Mouse (Mus musculus) lung, embryonic 15.5 days (tissue): ENCODE results near the gene I0C0044D17Rik. TPM values are rescaled to one million over a fixed set of nuclear protein-coding genes. Genes with fewer than 3 reads are reported as not detected.
A peak's percentile ranks its signal among the peaks of the same experiment; 100 is the strongest.
"Not testable (repeated sequence)": the region's sequence is repeated elsewhere in the genome, so short reads cannot be mapped to it uniquely, and the experiment has no call there.

ENCODE experiments used
- ATAC-seq: fragments of 200-750 bp; cut with Nextera tagmentation; 2 replicates; pipeline ENCODE4 v1.8.0; 2017; ENCODE audit warnings: moderate number of reproducible peaks, borderline replicate concordance; ENCODE audit not compliant: low FRiP score, low TSS enrichment; ENCODE audit errors: extremely low read depth
- H3K27ac ChIP-seq: fragments of 300-500 bp; sonication (generic); 2 replicates; pipeline ENCODE4 v1.5.1; 2015; ENCODE audit warnings: moderate library complexity, mild to moderate bottlenecking, inconsistent platforms
- H3K27me3 ChIP-seq: fragments of 300-500 bp; sonication (generic); 2 replicates; pipeline ENCODE4 v1.6.1; 2015; ENCODE audit warnings: inconsistent platforms
- H3K36me3 ChIP-seq: fragments of 300-500 bp; sonication (generic); 2 replicates; pipeline ENCODE4 v1.6.1; 2015; ENCODE audit warnings: inconsistent platforms
- H3K4me1 ChIP-seq: fragments of 300-500 bp; sonication (generic); 2 replicates; pipeline ENCODE4 v1.6.1; 2015; ENCODE audit warnings: inconsistent platforms
- H3K4me2 ChIP-seq: fragments of 300-500 bp; sonication (generic); 2 replicates; pipeline ENCODE4 v1.6.1; 2015; ENCODE audit warnings: inconsistent platforms, mild to moderate bottlenecking, moderate library complexity
- H3K4me3 ChIP-seq: fragments of 300-500 bp; sonication (generic); 2 replicates; pipeline ENCODE4 v1.5.1; 2015; ENCODE audit warnings: mild to moderate bottlenecking, inconsistent platforms
- H3K9ac ChIP-seq: fragments of 300-500 bp; sonication (generic); 2 replicates; pipeline ENCODE4 v1.6.1; 2015; ENCODE audit warnings: inconsistent platforms
- H3K9me3 ChIP-seq: fragments of 300-500 bp; sonication (generic); 2 replicates; pipeline ENCODE4 v1.6.1; 2016; ENCODE audit warnings: inconsistent platforms
- WGBS: fragments of 180-500 bp; shearing (Covaris S2); methylation state at CpG from one replicate; pipeline ENCODE4 v1.1.7; 2015; 5-methylcytosine and 5-hydroxymethylcytosine counted together
- polyA plus RNA-seq: library from polyadenylated mRNA; unstranded; fragments of >200 nt; fragmentation: Nextera tagmentation; extraction: Ambion mirVana; gene quantifications from 2 replicates; pipeline ENCODE4 v1.2.1, GENCODE M21; 2015

The I0C0044D17Rik gene
- polyA plus RNA-seq: not detected in 2 replicates

DNA sequence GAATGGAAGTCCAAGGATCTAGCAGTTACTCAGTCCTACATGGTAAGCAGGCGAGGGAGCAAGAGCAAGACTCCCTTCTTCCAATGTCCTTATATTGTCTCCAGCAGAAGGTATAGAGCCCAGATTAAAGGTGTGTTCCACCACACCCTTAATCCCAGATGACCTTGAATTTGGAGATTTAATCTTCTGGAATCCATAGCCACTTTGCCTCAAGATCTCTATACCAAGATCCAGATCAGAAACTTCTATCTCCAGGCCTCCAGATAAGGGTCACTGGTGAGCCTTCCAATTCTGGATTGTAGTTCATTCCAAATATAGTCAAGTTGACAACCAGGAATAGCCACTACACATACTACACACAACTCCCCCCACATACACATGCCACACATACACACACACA is at the start of gene I0C0044D17Rik:
TSS of gene I0C0044D17Rik (minus strand) at position 101 of the 400 bp plus-strand sequence.
- not testable (repeated sequence) for H3K27ac ChIP-seq
- 94% methylated on average over 1 of the region's 1 CpGs for WGBS

DNA sequence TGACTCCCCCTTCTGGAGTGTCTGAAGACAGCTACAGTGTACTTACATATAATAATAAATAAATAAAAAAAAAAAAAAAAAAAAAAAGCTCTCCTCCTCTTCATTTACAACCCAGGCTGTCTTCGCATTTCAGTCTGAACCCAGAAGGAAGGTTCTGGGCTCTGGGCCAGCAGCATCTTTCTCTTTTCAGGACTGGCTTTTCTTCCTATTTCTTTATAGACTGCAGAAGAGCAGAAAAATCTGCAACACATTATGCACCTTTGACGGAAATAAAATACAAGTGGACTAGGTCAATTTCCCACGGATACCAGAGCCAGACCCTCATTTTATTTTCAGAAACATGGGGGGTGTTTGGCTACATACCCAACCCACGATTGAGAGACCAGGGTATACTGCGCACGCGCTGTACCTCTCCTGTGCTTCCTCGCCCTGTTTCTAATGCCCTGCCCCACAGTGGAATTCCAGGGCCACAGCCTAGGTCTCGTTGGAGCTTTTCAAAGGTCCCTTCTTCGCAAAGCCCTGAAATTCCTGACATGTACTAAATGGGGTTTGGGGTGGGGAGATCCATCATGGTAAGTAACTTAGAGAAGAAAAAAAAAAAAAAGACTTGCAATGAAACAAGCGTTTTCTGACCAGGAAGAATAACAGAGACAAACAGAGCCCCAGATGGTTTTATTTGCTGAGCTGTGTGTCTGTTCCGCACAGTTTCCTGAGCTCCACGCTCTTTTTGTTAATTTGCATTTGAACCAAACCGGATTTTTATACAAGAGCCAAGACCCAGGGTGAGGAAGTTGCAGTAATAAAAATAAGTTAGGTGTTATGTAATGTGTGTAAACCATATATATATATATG is 42.0 kb upstream of the I0C0044D17Rik start:
- 0 out of 2 replicates have a peak, but pooled peaks cover 3% of the 10 kb centered on the region for H3K4me1 ChIP-seq
- no peak overlapping the region for H3K9ac ChIP-seq
- H3K4me3 ChIP-seq: no peak overlapping the region
- no peak overlapping the region for H3K27ac ChIP-seq
- H3K27me3 ChIP-seq: no peaks in the 10 kb centered on the region
- H3K9me3 ChIP-seq: no peaks in the 10 kb centered on the region
- no peak for ATAC-seq
- no peaks in the 10 kb centered on the region for H3K36me3 ChIP-seq
- WGBS: 61% methylated on average over 14 of the region's 14 CpGs
- H3K4me2 ChIP-seq: no peak overlapping the region

More for the DNA sequence above, at the start of gene I0C0044D17Rik:
- not testable (repeated sequence) for ATAC-seq, H3K9ac ChIP-seq, H3K9me3 ChIP-seq, H3K27me3 ChIP-seq, H3K4me3 ChIP-seq, H3K36me3 ChIP-seq, H3K4me2 ChIP-seq
- peaks cover 18% of the 10 kb centered on the region; the same call in 1 of the 2 replicates for H3K4me1 ChIP-seq

DNA sequence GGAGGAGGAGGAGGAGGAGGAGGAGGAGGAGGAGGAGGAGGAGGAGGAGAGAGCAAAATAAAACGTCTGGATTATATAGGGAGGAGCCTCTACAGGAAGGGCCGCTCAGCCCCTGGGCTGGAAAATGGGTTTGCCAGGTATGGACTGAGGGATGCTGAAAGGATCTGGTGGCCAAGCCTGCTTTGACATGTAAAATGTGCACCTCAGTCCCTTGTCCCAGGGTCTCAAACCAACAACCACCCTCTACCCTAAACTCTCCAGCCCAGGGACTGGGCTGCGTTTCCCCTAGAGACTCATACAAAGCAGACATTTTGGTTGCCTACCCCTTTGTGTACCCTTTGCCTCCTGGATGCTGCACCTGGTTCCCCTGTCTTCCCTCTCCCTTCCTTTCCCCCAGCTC is 40.9 kb upstream of the I0C0044D17Rik start:
- no peak overlapping the region for H3K4me2 ChIP-seq
- 71% methylated on average over 3 of the region's 3 CpGs for WGBS
- H3K36me3 ChIP-seq: no peaks in the 10 kb centered on the region
- no peaks in the 10 kb centered on the region for H3K9me3 ChIP-seq
- no peak for ATAC-seq
- no peaks in the 10 kb centered on the region for H3K27me3 ChIP-seq
- 0 out of 2 replicates have a peak, but pooled peaks cover 3% of the 10 kb centered on the region for H3K4me1 ChIP-seq
- H3K27ac ChIP-seq: no peak overlapping the region
- H3K4me3 ChIP-seq: no peak overlapping the region
- no peak overlapping the region for H3K9ac ChIP-seq

DNA sequence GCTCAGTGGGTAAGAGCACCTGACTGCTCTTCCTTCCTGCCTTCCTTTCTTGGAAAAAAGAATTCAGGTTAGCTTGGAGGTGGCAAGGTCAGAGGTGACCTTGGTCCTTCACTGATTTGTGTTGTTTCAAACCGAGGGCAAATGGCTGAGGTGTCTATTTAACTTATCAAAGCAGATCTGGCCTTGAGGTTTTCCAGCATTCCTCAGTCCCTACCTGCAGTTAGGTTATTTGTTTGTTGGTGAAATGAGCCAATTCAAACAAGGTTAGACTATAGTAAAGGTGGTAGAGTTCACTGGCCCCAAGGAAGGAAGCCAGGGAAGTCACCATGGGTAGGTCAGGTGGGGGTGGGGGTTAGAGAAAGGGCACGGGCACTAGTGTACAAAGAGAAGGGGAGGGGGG is 40.5 kb upstream of the I0C0044D17Rik start:
- Histone ChIP-seq H3K27ac (no peak overlapping the region), H3K4me3 (no peak overlapping the region), H3K4me1 (0 out of 2 replicates have a peak, but pooled peaks cover 3% of the 10 kb centered on the region), H3K4me2 (no peak overlapping the region), H3K27me3 (no peaks in the 10 kb centered on the region), H3K36me3 (no peaks in the 10 kb centered on the region), H3K9ac (no peak overlapping the region), H3K9me3 (no peaks in the 10 kb centered on the region)
- no peak for ATAC-seq
- 28% methylated on average over 1 of the region's 2 CpGs for WGBS

DNA sequence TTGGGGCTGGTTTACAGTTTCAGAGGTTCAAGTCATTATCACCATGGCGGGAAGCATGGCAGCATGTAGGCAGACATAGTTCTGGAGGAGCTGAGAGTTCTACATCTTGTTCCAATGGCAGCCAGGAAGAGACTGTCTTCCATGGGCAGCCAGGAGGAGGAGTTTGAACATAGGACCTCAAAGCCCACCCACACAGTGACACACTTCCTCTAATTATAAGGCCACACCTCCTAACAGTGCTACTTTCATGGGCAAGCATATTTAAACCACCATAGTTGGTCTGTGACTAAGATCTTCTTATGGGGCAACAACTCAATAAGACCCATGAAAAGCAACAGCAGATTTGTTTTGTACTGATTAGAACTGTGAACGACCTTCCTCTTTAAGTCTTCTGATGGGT is 39.8 kb upstream of the I0C0044D17Rik start:
- Histone ChIP-seq H3K4me3 (no peak overlapping the region), H3K4me2 (no peak overlapping the region), H3K9ac (no peak overlapping the region), H3K27me3 (no peaks in the 10 kb centered on the region), H3K27ac (no peak overlapping the region), H3K36me3 (no peaks in the 10 kb centered on the region), H3K9me3 (no peaks in the 10 kb centered on the region), H3K4me1 (0 out of 2 replicates have a peak, but pooled peaks cover 6% of the 10 kb centered on the region)
- no peak for ATAC-seq
- 88% methylated on average over 2 of the region's 2 CpGs for WGBS

DNA sequence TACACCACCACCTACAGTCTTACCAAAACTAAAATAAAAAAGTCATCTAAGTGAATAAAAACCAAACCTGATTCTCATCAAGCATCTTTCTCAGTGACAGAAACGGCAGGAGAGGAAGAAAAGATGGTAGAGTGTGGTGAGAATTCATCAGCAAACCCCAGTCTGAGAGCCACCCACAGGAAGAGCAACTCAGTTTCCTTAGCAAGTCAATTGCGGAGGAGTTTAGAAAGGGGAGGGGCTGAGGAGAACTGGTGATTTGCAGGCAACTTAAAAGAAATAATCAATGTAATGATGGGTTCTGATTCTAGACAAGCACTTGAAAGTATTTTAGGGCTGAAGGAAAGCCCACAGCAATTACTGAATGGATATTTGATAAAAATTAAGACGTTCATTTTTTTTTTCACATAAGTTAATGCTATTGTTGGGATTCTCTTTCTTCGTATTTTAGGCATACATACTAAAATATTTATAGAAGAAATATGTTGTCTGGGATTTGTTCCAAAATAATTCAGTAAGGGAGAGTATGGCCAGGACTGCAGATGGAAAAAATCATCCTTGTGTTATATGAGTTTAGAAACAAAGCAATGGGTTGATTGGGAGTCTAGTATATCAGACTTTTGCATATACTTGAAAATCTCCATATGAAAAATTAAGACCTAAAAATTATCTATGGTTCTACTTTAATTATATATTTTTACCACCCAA is 34.7 kb upstream of the I0C0044D17Rik start:
- peak overlapping the region; percentile 41; the same call in 1 of the 2 replicates for H3K27ac ChIP-seq
- no peaks in the 10 kb centered on the region for H3K9me3 ChIP-seq
- no peak overlapping the region for H3K4me3 ChIP-seq
- H3K4me2 ChIP-seq: no peak overlapping the region
- 39% methylated on average over 4 of the region's 4 CpGs for WGBS
- no peaks in the 10 kb centered on the region for H3K36me3 ChIP-seq
- peaks cover 9% of the 10 kb centered on the region for H3K4me1 ChIP-seq
- ATAC-seq: no peak
- H3K9ac ChIP-seq: no peak overlapping the region
- no peaks in the 10 kb centered on the region for H3K27me3 ChIP-seq

DNA sequence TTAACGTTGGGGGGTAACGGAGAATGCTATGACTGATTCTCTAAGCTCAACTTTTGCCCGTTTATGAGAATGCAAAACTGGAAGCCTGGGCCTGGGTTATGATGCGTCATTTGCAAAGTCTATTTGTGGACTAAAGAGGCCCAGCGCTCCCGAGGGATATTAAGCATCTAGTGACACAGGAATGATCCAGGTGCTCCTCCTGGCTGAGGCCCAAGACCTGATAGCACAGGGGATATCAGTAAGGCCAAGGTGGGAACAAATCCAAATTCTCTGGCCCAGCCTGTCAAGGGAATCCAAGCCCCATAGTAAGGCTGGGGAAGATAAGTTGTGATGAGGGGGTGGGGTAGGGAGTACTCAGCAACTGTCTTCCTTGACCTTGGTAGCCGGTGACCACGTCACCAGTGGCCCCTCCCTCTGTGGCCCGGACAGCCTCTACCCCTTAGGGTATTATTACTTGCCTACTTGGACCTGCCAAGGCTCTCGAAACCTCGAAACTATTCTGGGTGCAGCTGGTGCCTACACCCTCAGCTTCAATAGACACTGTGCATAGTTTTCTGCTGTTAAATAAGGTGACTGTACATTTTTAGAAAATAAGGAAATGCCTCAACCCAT is 33.5 kb upstream of the I0C0044D17Rik start:
- no peak for ATAC-seq
- no peak overlapping the region for H3K4me2 ChIP-seq
- no peaks in the 10 kb centered on the region for H3K27me3 ChIP-seq
- H3K4me3 ChIP-seq: no peak overlapping the region
- WGBS: 58% methylated on average over 11 of the region's 11 CpGs
- peaks cover 9% of the 10 kb centered on the region for H3K4me1 ChIP-seq
- H3K9ac ChIP-seq: no peak overlapping the region
- no peaks in the 10 kb centered on the region for H3K9me3 ChIP-seq
- H3K27ac ChIP-seq: no peak overlapping the region
- H3K36me3 ChIP-seq: no peaks in the 10 kb centered on the region

DNA sequence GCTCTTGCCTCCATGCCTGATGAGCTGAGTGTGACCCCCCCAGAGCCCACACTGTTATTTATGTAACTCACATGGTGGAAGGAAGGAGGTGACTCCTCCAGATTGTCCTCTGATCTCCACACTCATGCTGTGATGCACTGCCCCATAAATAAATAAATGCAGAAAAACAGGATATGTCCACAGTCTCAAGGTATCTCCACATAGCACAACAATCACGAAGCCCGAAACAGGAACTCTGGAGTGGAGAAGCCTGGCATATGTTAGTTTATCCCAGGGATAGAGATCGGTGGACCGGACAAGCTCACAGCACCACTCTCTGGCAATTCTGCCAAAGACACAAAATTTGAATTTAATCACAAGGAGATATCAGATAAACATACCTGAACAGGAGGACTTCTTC is 30.3 kb upstream of the I0C0044D17Rik start:
- Histone ChIP-seq H3K4me3 (no peak overlapping the region), H3K4me2 (no peak overlapping the region), H3K27ac (no peak overlapping the region), H3K4me1 (peaks cover 8% of the 10 kb centered on the region), H3K9ac (no peak overlapping the region), H3K27me3 (no peaks in the 10 kb centered on the region), H3K36me3 (no peaks in the 10 kb centered on the region), H3K9me3 (no peaks in the 10 kb centered on the region)
- 49% methylated on average over 4 of the region's 4 CpGs for WGBS
- ATAC-seq: no peak

DNA sequence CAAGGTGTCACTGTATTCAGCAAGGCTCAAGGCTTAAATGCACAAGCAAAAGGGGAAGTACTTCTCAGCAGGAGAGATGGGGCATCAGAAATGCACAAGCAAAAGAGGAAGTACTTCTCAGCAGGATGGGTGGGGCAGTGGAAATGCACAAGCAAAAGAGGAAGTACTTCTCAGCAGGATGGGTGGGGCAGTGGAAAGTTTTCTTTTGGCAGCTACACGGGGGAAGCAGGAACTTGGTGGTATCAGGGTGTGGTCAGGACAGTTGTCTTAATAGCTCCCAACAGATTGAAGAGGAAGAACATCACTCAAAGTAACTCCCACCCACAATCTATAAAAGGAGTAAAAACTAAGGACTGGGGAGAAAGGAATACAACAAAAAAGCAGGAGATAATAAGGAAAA is 26.8 kb upstream of the I0C0044D17Rik start:
- ATAC-seq, H3K27me3 ChIP-seq, H3K4me2 ChIP-seq, H3K9ac ChIP-seq, H3K27ac ChIP-seq, H3K36me3 ChIP-seq, H3K4me3 ChIP-seq, H3K9me3 ChIP-seq, H3K4me1 ChIP-seq: not testable (repeated sequence)
- WGBS: 63% methylated on average over 1 of the region's 1 CpGs

DNA sequence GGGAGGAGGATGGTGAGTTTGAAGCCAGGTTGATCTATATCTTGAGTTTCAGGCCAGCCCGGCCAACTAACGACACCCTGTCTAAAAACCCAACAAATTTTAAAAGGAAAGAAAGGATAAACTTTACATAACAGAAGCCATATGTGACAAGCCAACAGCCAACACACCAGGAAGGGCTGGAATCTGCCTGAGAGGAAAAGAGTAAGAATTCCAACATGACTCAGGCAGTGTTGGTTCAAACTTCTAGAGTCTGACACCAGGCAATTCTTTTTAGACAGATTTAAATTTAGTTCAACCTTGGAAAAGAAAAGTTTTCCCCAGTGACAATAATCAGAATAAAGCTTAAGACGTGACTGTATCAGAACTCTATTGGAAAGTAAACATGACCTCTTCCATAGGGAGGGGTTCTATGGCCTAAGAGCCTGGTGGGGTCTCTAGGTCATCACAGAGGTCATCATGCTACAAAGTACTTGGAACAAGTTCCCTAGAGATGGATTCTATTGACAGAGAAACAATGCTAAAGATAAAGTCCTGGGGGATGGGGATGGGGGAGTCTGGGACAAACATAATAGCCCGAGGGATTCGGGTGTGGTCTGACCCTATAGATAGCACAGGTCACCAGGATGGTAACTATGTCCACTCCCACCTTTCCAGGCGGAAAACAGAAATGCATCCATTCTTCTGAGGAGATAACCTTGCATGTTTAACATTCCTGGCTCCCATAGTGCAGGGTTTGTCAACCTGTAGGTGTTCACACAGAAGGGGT is 23.7 kb upstream of the I0C0044D17Rik start:
- no peaks in the 10 kb centered on the region for H3K27me3 ChIP-seq
- no peak for ATAC-seq
- 30% methylated on average over 6 of the region's 6 CpGs for WGBS

DNA sequence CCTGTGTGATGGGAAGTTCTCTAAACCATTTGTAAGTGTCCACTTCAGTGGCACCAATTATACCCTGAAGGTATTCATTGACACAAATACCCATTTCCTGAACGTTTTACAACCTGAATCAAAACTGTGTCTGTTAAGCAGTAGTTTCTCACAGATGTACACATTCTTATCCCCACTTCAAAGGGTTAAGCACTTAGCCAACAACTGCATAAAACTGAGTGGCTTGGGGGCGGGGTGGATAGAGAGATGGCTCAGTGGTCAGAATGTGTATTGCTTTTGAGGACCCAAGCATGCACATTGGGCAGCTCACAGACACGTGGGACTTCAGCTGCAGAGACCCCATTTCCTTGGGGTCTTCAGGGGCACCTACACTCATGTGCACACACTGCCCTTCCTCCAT is 22.8 kb upstream of the I0C0044D17Rik start:
- no peak overlapping the region for H3K27ac ChIP-seq
- no peaks in the 10 kb centered on the region for H3K9me3 ChIP-seq
- H3K4me3 ChIP-seq: no peak overlapping the region
- H3K27me3 ChIP-seq: no peaks in the 10 kb centered on the region
- no peak overlapping the region for H3K4me2 ChIP-seq
- no peak overlapping the region for H3K9ac ChIP-seq
- 24% methylated on average over 3 of the region's 3 CpGs for WGBS
- no peak for ATAC-seq
- no peaks in the 10 kb centered on the region for H3K36me3 ChIP-seq
- H3K4me1 ChIP-seq: peaks cover 18% of the 10 kb centered on the region; the same call in 1 of the 2 replicates

More for the DNA sequence above, 23.7 kb upstream of the I0C0044D17Rik start:
- Histone ChIP-seq H3K27ac (no peak overlapping the region), H3K4me3 (no peak overlapping the region), H3K4me2 (no peak overlapping the region), H3K4me1 (peaks cover 18% of the 10 kb centered on the region; the same call in 1 of the 2 replicates), H3K9ac (no peak overlapping the region), H3K9me3 (no peaks in the 10 kb centered on the region), H3K36me3 (no peaks in the 10 kb centered on the region)
